Mouse (Mus musculus) cerebellum, postnatal 25 days (tissue): Measurements from ENCODE around the gene Gemin2.
"Not testable (repeated sequence)": the region's sequence is repeated elsewhere in the genome, so short reads cannot be mapped to it uniquely, and the experiment has no call there.

Experiments used
- DNase-seq, 2 experiments: peaks; one replicate each; pipeline ENCODE4 v3.0.0; 2021; ENCODE audit warnings: mixed read lengths in 2 of 2

Gene Gemin2

DNA sequence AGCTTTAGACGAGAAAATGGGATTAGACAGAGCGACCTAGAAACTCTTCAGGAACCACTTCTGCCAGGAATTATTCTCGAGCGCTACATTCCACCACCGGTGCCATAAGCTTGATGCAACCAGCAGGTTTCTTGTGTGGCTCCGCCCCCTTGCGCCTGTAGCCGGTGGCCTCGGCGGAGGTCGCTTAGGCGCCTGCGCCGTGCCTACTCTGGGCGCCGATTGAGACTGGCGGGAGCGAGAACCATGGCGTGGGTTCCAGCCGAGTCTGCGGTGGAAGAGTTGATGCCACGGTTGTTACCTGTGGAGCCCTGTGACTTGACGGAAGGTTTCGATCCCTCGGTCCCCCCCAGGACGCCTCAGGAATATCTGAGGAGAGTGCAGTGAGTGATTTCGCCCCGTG lies at the start of gene Gemin2:
Gemin2 (plus strand) TSS at position 160 of the 400 bp plus-strand sequence.
- peak; percentile 91 to 95 for DNase-seq

- peak in 1 of 2 experiments; percentile 30 for DNase-seq
These were observed 48.6 kb upstream of the Gemin2 start for GRCm38 (mm10) chr12:58964583-58964982.

DNA sequence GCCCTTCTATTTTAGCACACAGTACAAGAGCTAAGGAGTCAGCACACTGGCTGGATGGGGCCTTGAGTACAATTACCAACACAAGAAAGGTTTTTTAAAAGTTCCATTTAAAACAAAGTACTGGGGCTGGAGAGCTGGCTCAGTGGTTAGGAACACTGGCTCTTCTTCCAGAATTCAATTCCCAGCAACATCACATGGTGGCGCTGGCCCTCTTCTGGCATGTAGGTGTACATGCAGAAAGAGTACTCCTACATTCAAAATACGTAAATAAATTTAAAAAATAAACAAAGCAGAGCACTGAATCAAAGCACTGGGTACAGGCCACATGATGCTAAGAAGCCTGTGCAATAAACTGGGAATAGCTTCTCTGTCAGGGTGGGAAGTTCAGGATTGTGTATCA lies 36.2 kb upstream of the Gemin2 start:
- no peak for DNase-seq

DNA sequence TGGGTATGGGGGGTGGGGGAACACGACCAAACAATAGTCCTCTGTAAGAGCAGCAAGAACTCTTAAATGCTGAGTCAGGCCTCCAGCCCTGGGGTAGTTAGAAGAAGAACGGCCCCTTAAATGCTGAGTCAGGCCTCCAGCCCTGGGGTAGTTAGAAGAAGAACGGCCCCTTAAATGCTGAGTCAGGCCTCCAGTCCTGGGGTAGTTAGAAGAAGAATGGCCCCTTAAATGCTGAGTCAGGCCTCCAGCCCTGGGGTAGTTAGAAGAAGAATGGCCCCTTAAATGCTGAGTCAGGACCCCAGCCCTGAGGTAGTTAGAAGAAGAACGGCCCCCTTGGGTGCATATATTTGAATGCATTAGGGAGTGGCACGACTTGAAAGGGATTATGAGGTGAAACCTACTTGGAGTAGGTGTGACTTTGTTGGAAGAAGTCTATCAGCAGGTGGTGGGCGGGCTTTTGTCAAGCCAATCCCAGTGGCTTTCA lies 32.0 kb upstream of the Gemin2 start:
- DNase-seq = not testable (repeated sequence)

DNA sequence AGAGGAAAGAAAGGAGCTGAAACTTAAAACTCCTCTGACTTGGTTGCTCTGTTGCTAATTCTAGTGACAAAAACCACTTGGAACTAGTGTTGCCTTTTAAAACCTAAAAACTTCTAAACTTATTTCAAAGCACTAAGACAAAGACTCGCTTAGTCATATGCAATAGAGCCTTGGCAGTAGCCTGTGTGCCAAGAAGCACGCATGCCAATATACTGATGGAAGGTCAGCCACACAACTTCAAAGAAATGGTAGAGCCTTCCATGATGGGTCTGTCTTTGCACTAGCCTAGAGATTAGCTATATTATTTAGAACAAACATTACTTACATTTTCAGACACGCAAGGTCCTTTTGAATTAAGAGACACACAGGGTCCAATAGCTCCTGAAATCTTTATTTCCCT lies 27.4 kb upstream of the Gemin2 start:
- no peak for DNase-seq

- DNase-seq = peak in 1 of 2 experiments; percentile 13
These were observed 2.7 kb upstream of the Gemin2 start for GRCm38 (mm10) chr12:59010482-59010881.

GRCm38 (mm10) chr12:59011275-59011843 lies 1.8 kb upstream of the Gemin2 start:
- DNase-seq = no peak

- peak; percentile 97 to 99 for DNase-seq
These were observed 1.1 kb upstream of the Gemin2 start, which contains the start of gene Sec23a for GRCm38 (mm10) chr12:59011844-59012709. TSS of gene Sec23a (minus strand) at chr12:59012017.

DNA sequence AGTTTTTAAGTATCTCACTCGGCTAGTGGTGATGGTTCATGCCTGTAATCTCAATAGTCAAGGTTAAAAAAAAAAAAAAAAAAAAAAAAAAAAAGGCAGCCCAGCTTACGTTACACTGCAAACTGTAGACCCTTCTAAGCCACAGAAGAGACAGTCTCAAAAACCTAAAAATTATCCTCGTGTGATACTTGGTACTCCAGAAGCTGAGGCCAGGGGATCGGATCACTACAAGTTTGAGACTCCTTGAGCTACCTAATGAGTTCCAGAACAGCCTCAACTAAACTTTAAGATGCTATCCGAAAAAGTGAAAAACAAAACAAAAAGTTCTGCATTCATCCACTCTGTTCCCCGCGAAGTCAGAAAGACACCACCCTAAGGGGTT lies 492 bp upstream of the Gemin2 start:
- DNase-seq = peak in 1 of 2 experiments; percentile 9

DNA sequence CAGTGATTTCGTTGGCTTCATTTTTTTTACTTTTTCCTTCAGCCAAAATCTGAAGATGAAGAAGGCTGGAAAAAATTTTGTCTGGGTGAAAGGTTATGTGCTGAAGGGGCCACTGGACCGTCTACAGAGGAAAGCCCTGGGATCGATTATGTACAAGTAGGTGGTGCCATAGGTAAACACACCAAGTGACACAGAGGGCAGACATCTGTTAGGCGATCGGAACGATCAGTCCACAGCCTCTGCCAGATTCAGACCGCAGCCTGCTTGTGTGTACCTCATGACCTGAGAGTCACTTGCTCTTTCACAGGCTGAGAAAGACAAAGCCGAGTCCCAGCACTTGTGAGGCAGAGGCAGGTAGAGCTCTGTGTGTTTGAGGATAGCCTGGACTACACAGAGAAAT lies 4.8 kb downstream of the Gemin2 start:
- DNase-seq = no peak

DNA sequence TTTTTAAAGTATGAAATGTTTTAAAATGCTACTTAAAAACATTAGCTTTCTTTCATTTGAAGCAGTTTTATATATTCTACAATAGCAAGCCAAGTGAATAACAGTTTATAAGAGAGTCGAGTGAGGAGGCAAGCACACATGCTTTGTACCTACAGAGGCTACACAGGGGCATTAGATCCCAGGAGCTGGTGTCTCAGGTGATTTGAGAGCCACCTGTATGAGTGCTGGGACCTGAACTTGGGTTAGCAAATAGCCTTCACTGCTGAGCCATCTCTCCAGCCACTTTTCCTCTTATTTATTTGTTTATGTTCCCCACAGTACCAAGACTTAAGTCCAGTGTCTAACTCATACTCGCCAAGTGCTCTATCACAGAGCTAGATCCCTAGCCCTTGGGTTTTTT lies 6.7 kb downstream of the Gemin2 start:
- DNase-seq = no peak

GRCm38 (mm10) chr12:59021306-59021705 lies 8.1 kb downstream of the Gemin2 start:
- DNase-seq = no peak

DNA sequence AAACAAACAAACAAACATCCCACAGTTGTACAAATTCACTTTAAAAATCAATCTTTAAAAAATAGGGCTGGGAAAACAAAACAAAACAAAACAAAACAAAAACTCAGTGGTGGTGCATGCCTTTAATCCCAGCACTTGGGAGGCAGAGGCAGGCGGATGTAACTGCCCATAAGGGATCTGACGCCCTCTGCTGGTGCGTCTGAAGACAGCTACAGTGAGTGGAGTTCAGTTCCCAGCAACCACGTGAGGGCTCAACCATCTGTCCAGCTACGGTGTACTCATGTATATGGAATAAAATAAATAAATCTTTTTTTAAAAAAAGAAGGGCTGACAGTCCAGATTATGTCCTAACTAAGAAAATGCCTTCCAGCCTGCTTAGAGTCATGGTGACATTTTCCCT lies 18.9 kb downstream of the Gemin2 start:
- DNase-seq = no peak

DNA sequence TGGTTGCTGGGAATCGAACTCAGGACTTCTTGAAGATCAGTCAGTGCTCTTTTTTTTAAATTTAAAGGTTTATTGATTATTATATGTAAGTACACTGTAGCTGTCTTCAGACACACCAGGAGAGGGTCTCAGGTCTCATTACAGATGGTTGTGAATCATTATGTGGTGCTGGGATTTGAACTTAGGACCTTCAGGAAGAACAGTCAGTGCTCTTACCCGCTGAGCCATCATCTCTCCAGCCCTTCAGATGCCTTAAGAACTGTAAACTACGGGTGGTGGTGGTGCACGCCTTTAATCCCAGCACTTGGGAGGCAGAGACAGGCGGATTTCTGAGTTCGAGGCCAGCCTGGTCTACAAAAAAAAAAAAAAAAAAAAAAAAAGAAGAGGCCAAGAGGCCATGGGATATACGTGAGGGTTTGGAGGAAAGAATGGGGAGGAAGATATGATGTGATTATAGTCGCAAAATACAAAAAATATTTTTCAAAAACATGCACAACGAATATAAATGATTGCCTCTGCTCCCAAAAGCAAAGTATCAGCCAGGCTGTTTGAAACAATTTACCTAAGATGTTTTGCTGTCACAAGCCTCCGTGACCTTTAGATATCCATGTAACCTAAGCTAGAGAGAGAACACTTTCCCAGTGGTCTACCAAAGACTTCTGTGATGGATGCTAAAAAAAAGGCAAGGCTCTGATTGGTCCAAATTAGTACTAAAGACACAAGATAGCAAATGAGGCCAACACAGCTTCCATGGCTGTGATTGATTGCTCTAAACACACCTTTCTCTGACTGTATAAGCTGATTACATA lies 26.2 kb downstream of the Gemin2 start:
- DNase-seq = no peak

DNA sequence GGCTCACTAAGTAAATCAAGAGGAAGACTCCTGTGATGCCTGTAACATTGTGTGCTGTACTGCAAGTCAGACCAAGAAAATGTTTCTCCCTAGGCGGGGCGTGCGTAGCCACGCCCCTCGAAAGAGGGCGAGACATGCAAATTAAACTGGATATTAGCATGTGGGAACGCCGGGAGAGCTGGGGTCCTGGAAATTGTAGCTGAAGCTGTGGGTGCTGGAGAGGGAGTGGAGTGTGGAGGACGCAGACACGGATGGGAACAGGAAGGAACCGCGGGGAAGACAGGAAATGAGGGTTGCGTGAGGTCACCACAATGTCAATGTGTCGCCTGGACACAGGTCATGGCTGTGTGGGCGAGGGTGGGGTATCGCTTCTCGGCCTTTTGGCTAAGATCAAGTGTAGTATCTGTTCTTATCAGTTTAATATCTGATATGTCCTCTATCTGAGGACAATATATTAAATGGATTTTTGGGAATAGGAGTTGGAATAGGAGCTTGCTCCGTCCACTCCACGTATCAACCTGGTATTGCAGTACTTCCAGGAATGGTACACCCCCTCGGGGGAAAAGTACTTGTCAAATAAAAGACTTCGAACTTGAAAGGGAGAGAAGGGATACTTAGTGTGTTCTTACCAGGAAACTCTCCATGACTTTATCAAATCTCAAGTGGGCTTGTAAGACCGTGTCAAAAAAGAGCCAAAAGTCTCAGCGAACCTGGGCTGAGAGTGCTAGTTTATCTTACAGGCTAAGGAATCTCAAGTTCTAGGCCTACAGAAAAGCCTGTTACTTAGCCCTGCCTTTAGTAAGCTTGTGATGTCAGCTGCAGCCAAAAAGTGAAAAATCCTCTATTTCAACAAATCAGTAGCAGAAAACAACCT lies 27.0 kb downstream of the Gemin2 start:
- peak in 1 of 2 experiments; percentile 11 for DNase-seq

- DNase-seq = no peak
These were observed 27.7 kb downstream of the Gemin2 start for GRCm38 (mm10) chr12:59040851-59041250.

DNA sequence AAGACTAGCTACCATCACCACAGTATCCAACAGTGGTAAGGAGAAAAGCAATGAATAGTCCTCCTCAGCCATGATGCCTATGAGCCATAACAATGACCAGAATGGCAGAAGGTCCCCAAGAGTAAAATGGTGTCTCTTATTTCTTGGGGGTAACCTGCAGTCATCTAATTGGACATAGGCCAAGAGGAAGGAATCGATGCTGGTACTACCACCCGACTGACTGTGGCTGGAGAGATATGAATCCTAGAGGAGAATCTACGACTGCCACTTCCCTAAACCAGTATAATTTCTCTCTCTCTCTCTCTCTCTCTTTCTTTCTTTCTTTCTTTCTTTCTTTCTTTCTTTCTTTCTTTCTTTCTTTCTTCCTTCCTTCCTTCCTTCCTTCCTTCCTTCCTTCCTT lies 39.3 kb downstream of the Gemin2 start:
- DNase-seq = no peak

DNA sequence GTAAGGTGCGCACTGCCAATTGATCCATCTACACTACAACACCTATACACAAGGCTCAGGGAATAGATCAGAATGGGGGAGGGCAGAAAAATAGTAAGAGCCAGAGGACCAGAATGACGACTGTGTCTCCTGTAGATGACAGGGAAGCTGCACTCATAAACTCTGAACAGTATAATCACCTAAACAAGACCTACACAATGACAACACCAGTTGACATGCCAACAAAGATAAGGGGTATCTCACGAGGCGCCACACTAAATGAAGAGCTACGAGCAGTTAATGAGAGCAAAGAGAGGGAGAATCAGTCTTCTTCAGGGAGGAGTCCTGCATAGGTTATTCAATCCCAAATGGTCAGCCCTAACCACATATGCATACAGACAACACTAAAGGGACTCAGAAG lies 40.0 kb downstream of the Gemin2 start:
- no peak for DNase-seq

- no peak for DNase-seq
These were observed 40.8 kb downstream of the Gemin2 start for GRCm38 (mm10) chr12:59053976-59054375.

DNA sequence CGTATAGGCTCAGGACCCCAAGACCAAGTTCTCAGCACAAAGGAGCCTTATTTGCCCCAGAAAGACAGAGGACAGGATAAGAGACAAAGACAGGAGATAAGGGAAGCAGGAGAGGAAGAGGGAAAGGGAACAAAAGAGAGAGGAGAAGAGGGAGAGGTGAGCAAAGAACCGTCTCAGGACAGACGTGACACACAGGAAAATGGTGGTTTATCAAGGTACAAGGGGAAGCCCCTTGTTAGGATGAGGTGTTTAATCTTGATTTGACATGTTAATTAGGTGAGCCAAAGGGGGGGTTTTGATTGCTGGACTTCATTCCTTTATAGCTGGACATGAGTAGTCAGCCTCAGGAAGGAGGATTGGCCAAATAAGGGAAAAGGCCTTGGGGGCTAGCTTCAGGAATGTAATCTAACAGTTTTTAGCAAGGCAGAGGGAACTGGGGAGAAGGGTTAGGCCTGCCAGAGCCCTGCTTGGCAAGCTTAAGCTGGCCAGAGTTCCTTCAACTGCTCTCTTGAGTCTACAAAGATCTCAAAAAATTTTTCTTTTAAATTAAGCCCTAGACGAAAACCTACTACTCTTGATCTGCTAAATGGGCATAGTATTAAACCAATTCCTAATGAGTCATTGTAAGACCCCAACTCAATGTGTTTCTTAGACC lies 42.1 kb downstream of the Gemin2 start:
- DNase-seq = no peak

- no peak for DNase-seq
These were observed 43.0 kb downstream of the Gemin2 start for GRCm38 (mm10) chr12:59056222-59056621.

DNA sequence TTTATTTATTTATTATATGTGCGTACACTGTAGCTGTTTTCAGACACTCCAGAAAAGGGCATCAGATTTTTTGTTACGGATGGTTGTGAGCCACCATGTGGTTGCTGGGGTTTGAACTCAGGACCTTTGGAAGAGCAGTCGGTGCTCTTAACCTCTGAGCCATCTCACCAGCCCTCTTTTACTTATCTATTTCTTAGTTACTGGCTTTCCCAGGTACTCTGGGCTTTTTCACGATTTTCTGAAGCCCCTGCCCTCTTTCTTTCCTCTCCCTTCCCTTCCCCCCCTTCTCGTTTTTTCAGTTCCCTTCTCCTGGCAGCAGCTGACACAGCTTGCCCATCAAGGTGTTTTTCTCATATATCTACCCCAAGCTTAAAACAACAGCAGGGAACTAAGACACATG lies 45.0 kb downstream of the Gemin2 start:
- DNase-seq = not testable (repeated sequence)
